ENCODE assay signal across 8 mouse cellular contexts in genomic region chr19:4497263-4497973, GRCm38 (mm10). TPM values are rescaled to one million over a fixed set of nuclear protein-coding genes. Genes with fewer than 3 reads are reported as not detected.
DNase-seq lines count a peak whose midpoint lies in the region; ATAC-seq and TF ChIP-seq lines count a peak whose summit lies in the region.

No protein-coding gene starts in this region.

- no peaks in the 10 kb centered on the region for H3K9me3 ChIP-seq in forebrain, embryonic 15.5 days
- H3K9me3 ChIP-seq in hindbrain, embryonic 11.5 days (ENCODE audit: control insufficient read depth, low read length), result no peaks in the 10 kb centered on the region

- no peak overlapping the region for H3K4me2 ChIP-seq in forebrain, embryonic 15.5 days (replicated peaks)
- H3K4me2 ChIP-seq in hindbrain, embryonic 11.5 days (replicated peaks; ENCODE audit: low read depth, low read length), result no peak overlapping the region

- no peak for TF ChIP-seq POLR2A in cerebellum, adult 2 months (IDR thresholded peaks at IDR 0.05; ENCODE audit: borderline replicate concordance, insufficient read depth, low read length)

- H3K4me1 ChIP-seq in cerebellum, adult 2 months (ENCODE audit: control insufficient read depth, insufficient read depth, low read length), result peaks cover 48% of the 10 kb centered on the region
- 0 out of 2 replicates have a peak, but pooled peaks cover 5% of the 10 kb centered on the region for H3K4me1 ChIP-seq in forebrain, embryonic 15.5 days
- H3K4me1 ChIP-seq in hindbrain, embryonic 11.5 days (replicated peaks; ENCODE audit: control insufficient read depth, insufficient read depth, low read length), result 0 out of 2 replicates have a peak, but pooled peaks cover 2% of the 10 kb centered on the region

- peak; percentile 97 for TF ChIP-seq CTCF in cerebellum, adult 2 months (IDR thresholded peaks at IDR 0.05; ENCODE audit: borderline replicate concordance, insufficient read depth, low read depth, low read length)

- no peaks in the 10 kb centered on the region for H3K27me3 ChIP-seq in cerebellum, adult 2 months (ENCODE audit: control insufficient read depth, insufficient read depth, low read length)
- H3K27me3 ChIP-seq in forebrain, embryonic 15.5 days, result no peaks in the 10 kb centered on the region
- H3K27me3 ChIP-seq in hindbrain, embryonic 11.5 days (ENCODE audit: control insufficient read depth, insufficient read depth, low read length), result no peaks in the 10 kb centered on the region

- H3K9ac ChIP-seq in forebrain, embryonic 15.5 days (replicated peaks), result no peak overlapping the region
- H3K9ac ChIP-seq in hindbrain, embryonic 11.5 days (ENCODE audit: low read depth, low read length), result no peak overlapping the region

- peak; percentile 100 for DNase-seq in NIH3T3 (ENCODE audit: low read depth)
- DNase-seq in cerebellum, adult 2 months, result peak; percentile 70 to 81
- peak; percentile 93 for DNase-seq in hindbrain, embryonic 11.5 days (ENCODE audit: low spot score)
- DNase-seq in layer of hippocampus, postnatal 10 days (ENCODE audit: low spot score in 2 of 2), result peak; percentile 86
- DNase-seq in lung, postnatal 25 days (ENCODE audit: low spot score), result peak; percentile 78
- peak; percentile 62 for DNase-seq in right cerebral cortex, adult 18-20 months
- DNase-seq in urinary bladder, postnatal 25 days (ENCODE audit: low spot score), result peak; percentile 68

- 5% methylated on average over 4 of the region's 4 CpGs for WGBS in cerebellum, adult 2 months
- 4% methylated on average over 4 of the region's 4 CpGs for WGBS in forebrain, embryonic 15.5 days
- 4% methylated on average over 4 of the region's 4 CpGs for WGBS in hindbrain, embryonic 11.5 days

- H3K36me3 ChIP-seq in forebrain, embryonic 15.5 days, result no peaks in the 10 kb centered on the region
- no peaks in the 10 kb centered on the region for H3K36me3 ChIP-seq in hindbrain, embryonic 11.5 days (ENCODE audit: control insufficient read depth, insufficient read depth, low read length)

- H3K4me3 ChIP-seq in cerebellum, adult 2 months (replicated peaks; ENCODE audit: insufficient read depth, low read depth, low read length), result no peak overlapping the region
- H3K4me3 ChIP-seq in forebrain, embryonic 15.5 days, result no peak overlapping the region
- no peak overlapping the region for H3K4me3 ChIP-seq in hindbrain, embryonic 11.5 days (ENCODE audit: low read depth, low read length)

- no peak overlapping the region for H3K27ac ChIP-seq in cerebellum, adult 2 months (ENCODE audit: insufficient read depth, low read length)
- H3K27ac ChIP-seq in forebrain, embryonic 15.5 days (replicated peaks), result no peak overlapping the region
- no peak overlapping the region for H3K27ac ChIP-seq in hindbrain, embryonic 11.5 days (ENCODE audit: low read depth, low read length)

- peak; percentile 55 for ATAC-seq in forebrain, embryonic 15.5 days (replicated peaks)
- ATAC-seq in hindbrain, embryonic 11.5 days (ENCODE audit: low FRiP score), result peak; percentile 57

RNA-seq across cellular contexts. Expression of gene 2010003K11Rik, which starts 1.0 kb away (rescaled TPM):
- not detected in 2 replicates for polyA plus RNA-seq in cerebellum, adult 2 months (2012; rRNA removed)
- polyA plus RNA-seq in forebrain, embryonic 15.5 days (2015; fragmentation: Nextera tagmentation; extraction: Ambion mirVana), result not detected in 2 replicates
- polyA plus RNA-seq in hindbrain, embryonic 11.5 days (2014; fragmentation: Nextera tagmentation; extraction: Ambion mirVana), result not detected in 2 replicates
- not detected for total RNA-seq in layer of hippocampus, postnatal 10 days (2021)

RNA-seq across cellular contexts. Expression of gene Pcx, which starts 12.9 kb away (rescaled TPM):
- 59.7 and 61.4 TPM in 2 replicates for polyA plus RNA-seq in cerebellum, adult 2 months (2012; rRNA removed)
- 26.8 and 28.4 TPM in 2 replicates for polyA plus RNA-seq in forebrain, embryonic 15.5 days (2015; fragmentation: Nextera tagmentation; extraction: Ambion mirVana)
- polyA plus RNA-seq in hindbrain, embryonic 11.5 days (2014; fragmentation: Nextera tagmentation; extraction: Ambion mirVana), result 11.8 and 13.4 TPM in 2 replicates
- 10 to 100 TPM; 39.4 to 47.9 TPM for total RNA-seq in layer of hippocampus, postnatal 10 days (2021)

RNA-seq across cellular contexts. Expression of gene Syt12, which starts 20.2 kb away (rescaled TPM):
- polyA plus RNA-seq in cerebellum, adult 2 months (2012; rRNA removed), result 82.4 and 104 TPM in 2 replicates
- 1.5 and 1.8 TPM in 2 replicates for polyA plus RNA-seq in forebrain, embryonic 15.5 days (2015; fragmentation: Nextera tagmentation; extraction: Ambion mirVana)
- polyA plus RNA-seq in hindbrain, embryonic 11.5 days (2014; fragmentation: Nextera tagmentation; extraction: Ambion mirVana), result 0.91 and 0.99 TPM in 2 replicates
- 10 to 100 TPM; 21.4 to 21.5 TPM for total RNA-seq in layer of hippocampus, postnatal 10 days (2021)

RNA-seq across cellular contexts. Expression of gene Rhod, which starts 58.2 kb away (rescaled TPM):
- 9.9 and 10.5 TPM in 2 replicates for polyA plus RNA-seq in cerebellum, adult 2 months (2012; rRNA removed)
- 5.1 and 5.6 TPM in 2 replicates for polyA plus RNA-seq in forebrain, embryonic 15.5 days (2015; fragmentation: Nextera tagmentation; extraction: Ambion mirVana)
- polyA plus RNA-seq in hindbrain, embryonic 11.5 days (2014; fragmentation: Nextera tagmentation; extraction: Ambion mirVana), result 14.0 and 15.2 TPM in 2 replicates
- total RNA-seq in layer of hippocampus, postnatal 10 days (2021), result 1 to 10 TPM; 2.2 to 2.3 TPM

Comparison
In these comparisons a context has a peak if more than half of its experiments do, and no peak if none do; other contexts are left out.
1. RNA of gene Syt12, which starts 20.2 kb away (polyA plus RNA-seq): 82.4 to 104 TPM in cerebellum, adult 2 months; 1.5 to 1.8 TPM in forebrain, embryonic 15.5 days and 0.91 to 0.99 TPM in hindbrain, embryonic 11.5 days; every median in the first group is over 10 times any median in the second.
2. Peak in every context shown above with its lines, with median percentiles within 50 percentile points of each other: DNase-seq.